12 mouse cellular contexts compared by ENCODE assay signal in the genomic region with DNA sequence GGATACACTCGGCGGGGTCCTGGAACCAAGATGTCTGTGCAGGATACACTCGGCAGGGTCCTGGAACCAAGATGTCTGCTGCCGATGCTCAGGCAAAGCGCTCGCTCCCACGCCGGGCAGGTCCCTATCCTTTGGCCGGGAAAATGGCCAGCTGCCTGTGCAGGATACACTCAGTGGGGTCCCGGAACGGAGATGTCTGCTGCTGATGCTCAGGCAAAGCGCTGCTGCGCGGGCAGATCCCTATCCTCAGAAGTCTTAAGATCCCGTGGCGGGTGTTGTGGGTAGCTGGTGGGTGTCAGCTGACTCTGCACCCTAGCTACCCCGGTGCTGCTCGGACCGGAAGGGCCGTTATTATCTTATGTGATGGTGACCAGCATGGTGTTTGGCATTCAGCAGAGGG. TPM values are rescaled to one million over a fixed set of nuclear protein-coding genes. Genes with fewer than 3 reads are reported as not detected.
"Had no signal": no experiment of that assay in that cellular context is flagged by ENCODE, and none has a peak within 500 bp of the region (broad histone marks: within the 10 kb centered on the region; RNA-seq: fewer than 3 reads in every experiment).

No protein-coding gene starts in this region.

RNA-seq across cellular contexts. Expression of a gene that starts 47.0 kb away (rescaled TPM):
- polyA plus RNA-seq: limb, embryonic 11.5 days; limb, embryonic 14.5 days; liver, adult 2 months; liver, embryonic 13.5 days; liver, embryonic 16.5 days; lung, embryonic 16.5 days; midbrain, embryonic 12.5 days; midbrain, embryonic 15.5 days; neural tube, embryonic 15.5 days; stomach, embryonic 14.5 days; stomach, postnatal 0 days; thymus, adult 2 months had no signal
